Mouse (Mus musculus) hindbrain, embryonic 14.5 days (tissue): ENCODE measurements around the gene Pcdh17. TPM values are rescaled to one million over a fixed set of nuclear protein-coding genes. Genes with fewer than 3 reads are reported as not detected.

ENCODE experiments used
- ATAC-seq: fragments of 200-750 bp; cut with Nextera tagmentation; 2 replicates; pipeline ENCODE4 v1.8.0; 2017; ENCODE audit warnings: moderate number of reproducible peaks, mild to moderate bottlenecking, moderate TSS enrichment, moderate library complexity; ENCODE audit not compliant: low FRiP score
- DNase-seq: peaks from one replicate; pipeline ENCODE4 v3.0.0-alpha.2; 2015; ENCODE audit warnings: low spot score
- H3K27ac ChIP-seq: fragments of 300-500 bp; sonication (generic); 2 replicates; pipeline ENCODE4 v1.5.1; 2014; ENCODE audit warnings: mild to moderate bottlenecking, moderate library complexity
- H3K27me3 ChIP-seq: fragments of 300-500 bp; sonication (generic); 2 replicates; pipeline ENCODE4 v1.6.1; 2014; ENCODE audit warnings: mild to moderate bottlenecking, low read length, mixed read lengths; ENCODE audit not compliant: control insufficient read depth, insufficient read depth
- H3K36me3 ChIP-seq: fragments of 300-500 bp; sonication (generic); replicated peaks from 2 replicates; pipeline ENCODE4 v1.6.1; 2014; ENCODE audit not compliant: control insufficient read depth, insufficient read depth
- H3K4me1 ChIP-seq: fragments of 300-500 bp; sonication (generic); replicated peaks from 2 replicates; pipeline ENCODE4 v1.6.1; 2014; ENCODE audit warnings: antibody characterized with exemption, low read length, mixed read lengths; ENCODE audit not compliant: control insufficient read depth, insufficient read depth
- H3K4me2 ChIP-seq: fragments of 300-500 bp; sonication (generic); replicated peaks from 2 replicates; pipeline ENCODE4 v1.6.1; 2014; ENCODE audit warnings: mild to moderate bottlenecking, moderate library complexity
- H3K4me3 ChIP-seq: fragments of 300-500 bp; sonication (generic); replicated peaks from 2 replicates; pipeline ENCODE4 v1.5.1; 2014; ENCODE audit warnings: mild to moderate bottlenecking, low read length
- H3K9ac ChIP-seq: fragments of 300-500 bp; sonication (generic); 2 replicates; pipeline ENCODE4 v1.6.1; 2014
- H3K9me3 ChIP-seq: fragments of 300-500 bp; sonication (generic); 2 replicates; pipeline ENCODE4 v1.6.1; 2016; ENCODE audit warnings: low read length; ENCODE audit not compliant: control insufficient read depth
- WGBS: fragments of 180-500 bp; shearing (Covaris S2); extraction: QIAGEN DNeasy Blood & Tissue Kit; methylation state at CpG from one replicate; pipeline ENCODE4 v1.1.7; 2014; 5-methylcytosine and 5-hydroxymethylcytosine counted together
- polyA plus RNA-seq: library from polyadenylated mRNA; unstranded; fragments of >200 nt; fragmentation: Nextera tagmentation; extraction: Ambion mirVana; gene quantifications from 2 replicates; pipeline ENCODE4 v1.2.1, GENCODE M21; 2014

Gene Pcdh17
- polyA plus RNA-seq = 32.6 and 36.8 TPM in 2 replicates

GRCm38 (mm10) chr14:84443288-84443686 lies at the start of gene Pcdh17:
TSS of gene Pcdh17 (plus strand) at chr14:84443563.
- Histone ChIP-seq H3K9me3 (no peaks in the 10 kb centered on the region), H3K36me3 (no peaks in the 10 kb centered on the region), H3K27ac (peak within 1 kb of the TSS; percentile 88), H3K27me3 (0 out of 2 replicates have a peak, but pooled peaks cover 6% of the 10 kb centered on the region), H3K4me1 (no peaks in the 10 kb centered on the region), H3K4me2 (peak within 1 kb of the TSS; percentile 83), H3K4me3 (peak within 1 kb of the TSS; percentile 63), H3K9ac (peak within 1 kb of the TSS; percentile 67)
- ATAC-seq = peak; percentile 93
- peak; percentile 95 for DNase-seq
- WGBS = 0% methylated on average over 31 of the region's 31 CpGs

- Histone ChIP-seq H3K36me3 (no peaks in the 10 kb centered on the region), H3K27me3 (no peaks in the 10 kb centered on the region), H3K9me3 (no peaks in the 10 kb centered on the region), H3K27ac (no peak overlapping the region), H3K4me2 (no peak overlapping the region), H3K9ac (no peak overlapping the region), H3K4me3 (no peak overlapping the region), H3K4me1 (no peaks in the 10 kb centered on the region)
- DNase-seq = no peak
- WGBS = 78% methylated on average over 1 of the region's 1 CpGs
- ATAC-seq = no peak
Observed at GRCm38 (mm10) chr14:84397137-84397536, 46.2 kb upstream of the Pcdh17 start.

GRCm38 (mm10) chr14:84424736-84425135 lies 18.6 kb upstream of the Pcdh17 start:
- WGBS = 82% methylated on average over 2 of the region's 2 CpGs

GRCm38 (mm10) chr14:84426616-84427015 lies 16.7 kb upstream of the Pcdh17 start:
- H3K4me3 ChIP-seq = no peak overlapping the region
- no peaks in the 10 kb centered on the region for H3K36me3 ChIP-seq
- no peak overlapping the region for H3K9ac ChIP-seq
- ATAC-seq (no peak), DNase-seq (no peak)
- no peak overlapping the region for H3K27ac ChIP-seq
- no peaks in the 10 kb centered on the region for H3K27me3 ChIP-seq
- H3K4me2 ChIP-seq = no peak overlapping the region
- no peaks in the 10 kb centered on the region for H3K9me3 ChIP-seq
- no peaks in the 10 kb centered on the region for H3K4me1 ChIP-seq

More at GRCm38 (mm10) chr14:84424736-84425135, 18.6 kb upstream of the Pcdh17 start:
- no peak overlapping the region for H3K4me3 ChIP-seq
- DNase-seq (no peak), ATAC-seq (no peak)
- H3K27me3 ChIP-seq = no peaks in the 10 kb centered on the region
- no peak overlapping the region for H3K4me2 ChIP-seq
- H3K9me3 ChIP-seq = no peaks in the 10 kb centered on the region
- H3K9ac ChIP-seq = no peak overlapping the region
- no peaks in the 10 kb centered on the region for H3K36me3 ChIP-seq
- H3K4me1 ChIP-seq = no peaks in the 10 kb centered on the region
- H3K27ac ChIP-seq = no peak overlapping the region

- H3K4me1 ChIP-seq = no peaks in the 10 kb centered on the region
- WGBS = 30% methylated on average over 11 of the region's 11 CpGs
- no peaks in the 10 kb centered on the region for H3K27me3 ChIP-seq
- ATAC-seq = no peak
- H3K36me3 ChIP-seq = no peaks in the 10 kb centered on the region
- no peak overlapping the region for H3K4me2 ChIP-seq
- H3K9me3 ChIP-seq = no peaks in the 10 kb centered on the region
- no peak overlapping the region for H3K4me3 ChIP-seq
- H3K27ac ChIP-seq = no peak overlapping the region
- no peak overlapping the region for H3K9ac ChIP-seq
- DNase-seq = peak; percentile 73
Observed at GRCm38 (mm10) chr14:84438066-84438770, 5.1 kb upstream of the Pcdh17 start.

- Histone ChIP-seq H3K9me3 (no peaks in the 10 kb centered on the region), H3K27ac (no peak overlapping the region), H3K27me3 (no peaks in the 10 kb centered on the region), H3K4me1 (no peaks in the 10 kb centered on the region), H3K9ac (no peak overlapping the region), H3K36me3 (no peaks in the 10 kb centered on the region), H3K4me3 (no peak overlapping the region), H3K4me2 (no peak overlapping the region)
- WGBS = 15% methylated on average over 2 of the region's 2 CpGs
- DNase-seq (no peak), ATAC-seq (no peak)
Observed at GRCm38 (mm10) chr14:84440903-84441302, 2.5 kb upstream of the Pcdh17 start.

- Histone ChIP-seq H3K27me3 (0 out of 2 replicates have a peak, but pooled peaks cover 6% of the 10 kb centered on the region), H3K4me1 (no peaks in the 10 kb centered on the region), H3K36me3 (no peaks in the 10 kb centered on the region), H3K27ac (peak overlapping the region; percentile 88), H3K9ac (peak overlapping the region; percentile 67), H3K4me2 (peak overlapping the region; percentile 83), H3K4me3 (peak overlapping the region; percentile 63), H3K9me3 (no peaks in the 10 kb centered on the region)
- ATAC-seq (peak; percentile 68), DNase-seq (peak; percentile 75)
- under 1% methylated on average over 29 of the region's 30 CpGs for WGBS
Observed at GRCm38 (mm10) chr14:84442528-84443287, 655 bp upstream of the Pcdh17 start.

GRCm38 (mm10) chr14:84443761-84444160 lies 398 bp downstream of the Pcdh17 start:
- H3K27ac ChIP-seq = peak overlapping the region; percentile 72
- H3K36me3 ChIP-seq = no peaks in the 10 kb centered on the region
- no peak for DNase-seq
- no peaks in the 10 kb centered on the region for H3K9me3 ChIP-seq
- H3K4me1 ChIP-seq = 0 out of 2 replicates have a peak, but pooled peaks cover 4% of the 10 kb centered on the region
- peak overlapping the region; percentile 63 for H3K4me3 ChIP-seq
- under 1% methylated on average over 13 of the region's 13 CpGs for WGBS
- H3K9ac ChIP-seq = peak overlapping the region; percentile 67
- no peak for ATAC-seq
- peak overlapping the region; percentile 83 for H3K4me2 ChIP-seq
- H3K27me3 ChIP-seq = peaks cover 6% of the 10 kb centered on the region; the same call in 1 of the 2 replicates

- Histone ChIP-seq H3K27me3 (peaks cover 6% of the 10 kb centered on the region; the same call in 1 of the 2 replicates), H3K4me2 (peak overlapping the region; percentile 83), H3K4me1 (peaks cover 7% of the 10 kb centered on the region; the same call in 1 of the 2 replicates), H3K4me3 (peak overlapping the region; percentile 63), H3K9me3 (no peaks in the 10 kb centered on the region), H3K36me3 (no peaks in the 10 kb centered on the region), H3K9ac (peak overlapping the region; percentile 67), H3K27ac (peak overlapping the region; percentile 72)
- DNase-seq (no peak), ATAC-seq (no peak)
- WGBS = 0% methylated on average over 21 of the region's 21 CpGs
Observed at GRCm38 (mm10) chr14:84444276-84444662, 906 bp downstream of the Pcdh17 start.
